Comparison of ENCODE assay signal across 13 mouse cellular contexts in genomic region chr19:42578631-42579030, GRCm38 (mm10).
"Had no signal": no experiment of that assay in that cellular context is flagged by ENCODE, and none has a peak within 500 bp of the region (broad histone marks: within the 10 kb centered on the region; RNA-seq: fewer than 3 reads in every experiment).

No protein-coding gene starts in this region.

- DNase-seq: gastrocnemius, postnatal 14 days; gastrocnemius, postnatal 36 days; heart, adult 11 months; heart, adult 2 months; heart, postnatal 14 days; heart, postnatal 4 days; kidney, adult 18-20 months; kidney, adult 8-10 months; kidney, postnatal 10 days; kidney, postnatal 25 days; kidney, postnatal 4 days; liver; liver, embryonic 13.5 days had no signal
